ENCODE assay signal across 8 mouse cellular contexts in genomic region chr7:110768001-110768400, GRCm38 (mm10). TPM values are rescaled to one million over a fixed set of nuclear protein-coding genes. Genes with fewer than 3 reads are reported as not detected.
DNase-seq lines count a peak whose midpoint lies in the region; ATAC-seq and TF ChIP-seq lines count a peak whose summit lies in the region.

Gene Ampd3, plus strand, starts transcription at chr7:110768206.

- TF ChIP-seq POLR2A in thymus, adult 2 months (IDR thresholded peaks at IDR 0.05; ENCODE audit: control insufficient read depth, extremely low read depth, insufficient read depth, low read length, poor library complexity): no peak

- intact Hi-C loops in heart, postnatal 25 days (cut with DNase I): loop anchor here (2.0 kb wide), 1 partner anchor 19 kb away; no protein-coding TSS in a partner anchor

- no peak for DNase-seq in thymus, adult 2 months
- no peak for DNase-seq in thymus, postnatal 4 days
- DNase-seq in heart, postnatal 25 days (ENCODE audit: low spot score): no peak
- no peak for DNase-seq in layer of hippocampus, postnatal 10 days (ENCODE audit: low spot score in 2 of 2)
- no peak for DNase-seq in midbrain, embryonic 10.5 days (ENCODE audit: low spot score)
- DNase-seq in spleen, postnatal 36 days (ENCODE audit: low spot score in 2 of 2): no peak
- no peak for DNase-seq in testis, postnatal 14 days (ENCODE audit: low spot score)

- H3K27me3 ChIP-seq in thymus, adult 2 months (ENCODE audit: control insufficient read depth, insufficient read depth, low read length): no peaks in the 10 kb centered on the region
- H3K27me3 ChIP-seq in embryonic facial prominence, embryonic 13.5 days: peaks cover 25% of the 10 kb centered on the region
- peaks cover 61% of the 10 kb centered on the region for H3K27me3 ChIP-seq in midbrain, embryonic 10.5 days (ENCODE audit: low read depth, poor library complexity, severe bottlenecking)

- no peak within 1 kb of the TSS for H3K27ac ChIP-seq in thymus, adult 2 months (ENCODE audit: control insufficient read depth, insufficient read depth, low read length)
- no peak within 1 kb of the TSS; the same call in 1 of the 2 replicates for H3K27ac ChIP-seq in embryonic facial prominence, embryonic 13.5 days
- peak within 1 kb of the TSS; percentile 76 for H3K27ac ChIP-seq in midbrain, embryonic 10.5 days (replicated peaks)

- peaks cover 24% of the 10 kb centered on the region for H3K4me1 ChIP-seq in thymus, adult 2 months (replicated peaks; ENCODE audit: control insufficient read depth, insufficient read depth, low read length)
- H3K4me1 ChIP-seq in embryonic facial prominence, embryonic 13.5 days: peaks cover 13% of the 10 kb centered on the region
- H3K4me1 ChIP-seq in midbrain, embryonic 10.5 days: peaks cover 19% of the 10 kb centered on the region

- peak within 1 kb of the TSS; percentile 98 for H3K4me2 ChIP-seq in embryonic facial prominence, embryonic 13.5 days

- H3K9ac ChIP-seq in embryonic facial prominence, embryonic 13.5 days: peak within 1 kb of the TSS; percentile 79

- H3K9me3 ChIP-seq in embryonic facial prominence, embryonic 13.5 days: no peaks in the 10 kb centered on the region
- no peaks in the 10 kb centered on the region for H3K9me3 ChIP-seq in midbrain, embryonic 10.5 days (replicated peaks)

- H3K4me3 ChIP-seq in thymus, adult 2 months (ENCODE audit: control insufficient read depth, insufficient read depth, low read length): peak within 1 kb of the TSS; percentile 56
- peak within 1 kb of the TSS; percentile 61 for H3K4me3 ChIP-seq in embryonic facial prominence, embryonic 13.5 days
- H3K4me3 ChIP-seq in midbrain, embryonic 10.5 days: peak within 1 kb of the TSS; percentile 67

- TF ChIP-seq CTCF in thymus, adult 2 months (IDR thresholded peaks at IDR 0.05; ENCODE audit: borderline replicate concordance, control insufficient read depth, extremely low read depth, insufficient read depth, low read length, poor library complexity): no peak

- H3K36me3 ChIP-seq in thymus, adult 2 months (ENCODE audit: control insufficient read depth, insufficient read depth, low read length): no peaks in the 10 kb centered on the region
- no peaks in the 10 kb centered on the region for H3K36me3 ChIP-seq in embryonic facial prominence, embryonic 13.5 days
- H3K36me3 ChIP-seq in midbrain, embryonic 10.5 days: no peaks in the 10 kb centered on the region

- no peak for ATAC-seq in embryonic facial prominence, embryonic 13.5 days (ENCODE audit: insufficient number of reproducible peaks, insufficient read depth, low FRiP score, low TSS enrichment, low read depth)

- 53% methylated on average over 16 of the region's 16 CpGs for WGBS in thymus, adult 2 months
- 17% methylated on average over 16 of the region's 16 CpGs for WGBS in embryonic facial prominence, embryonic 13.5 days
- 19% methylated on average over 16 of the region's 16 CpGs for WGBS in midbrain, embryonic 10.5 days

RNA-seq across cellular contexts. Expression of gene Ampd3, which starts in this region (rescaled TPM):
- 6.8 and 9.8 TPM in 2 replicates for polyA plus RNA-seq in thymus, adult 2 months (2012; rRNA removed)
- polyA plus RNA-seq in embryonic facial prominence, embryonic 13.5 days (2015; fragmentation: Nextera tagmentation; extraction: Ambion mirVana): 3.5 and 6.2 TPM in 2 replicates
- total RNA-seq in heart, postnatal 25 days (2021): 10 to 100 TPM; 46.0 to 46.2 TPM
- 10 to 100 TPM; 25.7 to 27.0 TPM for total RNA-seq in layer of hippocampus, postnatal 10 days (2021)
- polyA plus RNA-seq in midbrain, embryonic 10.5 days (2016; fragmentation: Nextera tagmentation; extraction: Ambion mirVana): 0.81 and 0.95 TPM in 2 replicates
